14 mouse cellular contexts compared by ENCODE assay signal in genomic region chr4:43564231-43564630, GRCm38 (mm10). TPM values are rescaled to one million over a fixed set of nuclear protein-coding genes. Genes with fewer than 3 reads are reported as not detected.
A peak's percentile ranks its signal among the peaks of the same experiment; 100 is the strongest.
DNase-seq lines count a peak whose midpoint lies in the region; ATAC-seq and TF ChIP-seq lines count a peak whose summit lies in the region.
"Had no signal": no experiment of that assay in that cellular context is flagged by ENCODE, and none has a peak within 500 bp of the region (broad histone marks: within the 10 kb centered on the region; RNA-seq: fewer than 3 reads in every experiment).

No protein-coding gene starts in this region.

- no peaks in the 10 kb centered on the region for H3K9me3 ChIP-seq in heart, embryonic 15.5 days (replicated peaks)
- no peaks in the 10 kb centered on the region for H3K9me3 ChIP-seq in midbrain, embryonic 10.5 days (replicated peaks)
- no peaks in the 10 kb centered on the region for H3K9me3 ChIP-seq in midbrain, embryonic 15.5 days
- no peaks in the 10 kb centered on the region for H3K9me3 ChIP-seq in midbrain, postnatal 0 days (ENCODE audit: low read length)
- H3K9me3 ChIP-seq: megakaryocyte, embryonic 14.5 days had no signal

- TF ChIP-seq POLR2A in brain, embryonic 14.5 days (IDR thresholded peaks at IDR 0.05; ENCODE audit: borderline replicate concordance, extremely low read depth, insufficient read depth, insufficient read length, poor library complexity, severe bottlenecking), result no peak

- no peak for DNase-seq in heart, postnatal 14 days
- no peak for DNase-seq in midbrain, embryonic 10.5 days (ENCODE audit: low spot score)
- peak; percentile 46 for DNase-seq in brain, embryonic 14.5 days (ENCODE audit: low read depth)
- DNase-seq in midbrain, postnatal 0 days (ENCODE audit: low spot score), result peak; percentile 12
- DNase-seq: adrenal gland, adult 8-10 months; cerebellum, adult 18-20 months; left cerebral cortex, postnatal 4 days; thymus, postnatal 14 days had no signal

- no peak overlapping the region for H3K4me3 ChIP-seq in heart, embryonic 15.5 days
- H3K4me3 ChIP-seq in midbrain, embryonic 10.5 days, result 0 out of 2 replicates have a peak overlapping the region, but pooled peaks have one; percentile 1
- H3K4me3 ChIP-seq in midbrain, embryonic 15.5 days, result no peak overlapping the region
- no peak overlapping the region for H3K4me3 ChIP-seq in midbrain, postnatal 0 days (ENCODE audit: low read depth, low read length)

- 0 out of 2 replicates have a peak overlapping the region, but pooled peaks have one; percentile 78 for H3K4me2 ChIP-seq in heart, embryonic 15.5 days
- no peak overlapping the region for H3K4me2 ChIP-seq in midbrain, embryonic 15.5 days
- H3K4me2 ChIP-seq in midbrain, postnatal 0 days (ENCODE audit: low read depth, low read length, poor library complexity, severe bottlenecking), result no peak overlapping the region

- peak overlapping the region; percentile 8; the same call in 1 of the 2 replicates for H3K27ac ChIP-seq in heart, embryonic 15.5 days
- no peak overlapping the region for H3K27ac ChIP-seq in midbrain, embryonic 10.5 days (replicated peaks)
- H3K27ac ChIP-seq in midbrain, embryonic 15.5 days, result no peak overlapping the region
- H3K27ac ChIP-seq in midbrain, postnatal 0 days (ENCODE audit: low read depth, low read length), result no peak overlapping the region

- H3K36me3 ChIP-seq in heart, embryonic 15.5 days, result peaks cover 47% of the 10 kb centered on the region
- peaks cover 48% of the 10 kb centered on the region for H3K36me3 ChIP-seq in midbrain, embryonic 10.5 days
- peaks cover 46% of the 10 kb centered on the region for H3K36me3 ChIP-seq in midbrain, embryonic 15.5 days (replicated peaks)
- peaks cover 50% of the 10 kb centered on the region for H3K36me3 ChIP-seq in midbrain, postnatal 0 days (ENCODE audit: insufficient read depth, low read length)

- TF ChIP-seq CTCF in brain, embryonic 14.5 days (IDR thresholded peaks at IDR 0.05; ENCODE audit: borderline replicate concordance, extremely low read depth, insufficient read depth, insufficient read length), result no peak
- TF ChIP-seq CTCF in midbrain, postnatal 0 days (IDR thresholded peaks at IDR 0.05), result no peak

- H3K9ac ChIP-seq in heart, embryonic 15.5 days, result no peak overlapping the region
- no peak overlapping the region for H3K9ac ChIP-seq in midbrain, embryonic 15.5 days
- H3K9ac ChIP-seq in midbrain, postnatal 0 days (replicated peaks; ENCODE audit: low read length, poor library complexity, severe bottlenecking), result no peak overlapping the region

- intact Hi-C loops in heart, postnatal 14 days (cut with DNase I), result no loop called here

- H3K4me1 ChIP-seq in heart, embryonic 15.5 days (replicated peaks), result peaks cover 33% of the 10 kb centered on the region
- H3K4me1 ChIP-seq in midbrain, embryonic 10.5 days, result peaks cover 34% of the 10 kb centered on the region
- H3K4me1 ChIP-seq in midbrain, embryonic 15.5 days, result peaks cover 37% of the 10 kb centered on the region
- peaks cover 17% of the 10 kb centered on the region for H3K4me1 ChIP-seq in midbrain, postnatal 0 days (ENCODE audit: insufficient read depth, low read length)

- 33% methylated on average over 2 of the region's 2 CpGs for WGBS in heart, embryonic 15.5 days
- 77% methylated on average over 2 of the region's 2 CpGs for WGBS in midbrain, embryonic 10.5 days
- 56% methylated on average over 2 of the region's 2 CpGs for WGBS in midbrain, embryonic 15.5 days
- 42% methylated on average over 2 of the region's 2 CpGs for WGBS in midbrain, postnatal 0 days

- no peak for ATAC-seq in heart, embryonic 15.5 days (replicated peaks; ENCODE audit: insufficient number of reproducible peaks, insufficient read depth, low FRiP score, low read depth)
- ATAC-seq in midbrain, embryonic 15.5 days (replicated peaks), result no peak
- no peak for ATAC-seq in midbrain, postnatal 0 days (ENCODE audit: low FRiP score)
- no peak for ATAC-seq in activated CD4-positive, CD25-positive, alpha-beta regulatory T cell, adult 4 months

- H3K27me3 ChIP-seq in heart, embryonic 15.5 days, result no peaks in the 10 kb centered on the region
- H3K27me3 ChIP-seq in midbrain, embryonic 10.5 days (ENCODE audit: low read depth, poor library complexity, severe bottlenecking), result no peaks in the 10 kb centered on the region
- H3K27me3 ChIP-seq in midbrain, embryonic 15.5 days (replicated peaks), result no peaks in the 10 kb centered on the region
- H3K27me3 ChIP-seq in midbrain, postnatal 0 days (ENCODE audit: insufficient read depth, low read length), result no peaks in the 10 kb centered on the region
- H3K27me3 ChIP-seq: megakaryocyte, embryonic 14.5 days had no signal

RNA-seq across cellular contexts. Expression of gene Tln1, which starts 1.7 kb away (rescaled TPM):
- 76.3 and 77.6 TPM in 2 replicates for polyA plus RNA-seq in heart, embryonic 15.5 days (2015; fragmentation: Nextera tagmentation; extraction: Ambion mirVana)
- 100 to 1,000 TPM; 111 to 135 TPM for total RNA-seq in heart, postnatal 14 days (2021)
- polyA plus RNA-seq in midbrain, embryonic 10.5 days (2016; fragmentation: Nextera tagmentation; extraction: Ambion mirVana), result 43.3 and 47.2 TPM in 2 replicates
- polyA plus RNA-seq in midbrain, embryonic 15.5 days (2015; fragmentation: Nextera tagmentation; extraction: Ambion mirVana), result 58.8 and 61.0 TPM in 2 replicates
- polyA plus RNA-seq in brain, embryonic 14.5 days (2012; rRNA removed), result 53.6 and 55.5 TPM in 2 replicates
- total RNA-seq in midbrain, postnatal 0 days (2014; rRNA removed), result 41.3 and 44.4 TPM in 2 replicates
- 72.4 and 75.7 TPM in 2 replicates for polyA plus RNA-seq in midbrain, postnatal 0 days (2015; fragmentation: Nextera tagmentation; extraction: Ambion mirVana)
- polyA plus RNA-seq in activated CD4-positive, CD25-positive, alpha-beta regulatory T cell, adult 4 months (2017; shearing (Covaris generic)), result 100 to 1,000 TPM in 1 of 2 experiments, 10 to 100 TPM in 1; 86.9 to 116 TPM

RNA-seq across cellular contexts. Expression of gene Creb3, which starts 2.1 kb away (rescaled TPM):
- 53.1 and 61.3 TPM in 2 replicates for polyA plus RNA-seq in heart, embryonic 15.5 days (2015; fragmentation: Nextera tagmentation; extraction: Ambion mirVana)
- 10 to 100 TPM; 47.1 to 49.2 TPM for total RNA-seq in heart, postnatal 14 days (2021)
- 43.1 and 49.1 TPM in 2 replicates for polyA plus RNA-seq in midbrain, embryonic 10.5 days (2016; fragmentation: Nextera tagmentation; extraction: Ambion mirVana)
- polyA plus RNA-seq in midbrain, embryonic 15.5 days (2015; fragmentation: Nextera tagmentation; extraction: Ambion mirVana), result 82.7 and 94.0 TPM in 2 replicates
- 47.9 and 63.8 TPM in 2 replicates for polyA plus RNA-seq in brain, embryonic 14.5 days (2012; rRNA removed)
- total RNA-seq in midbrain, postnatal 0 days (2014; rRNA removed), result 45.4 and 50.4 TPM in 2 replicates
- 85.2 and 91.2 TPM in 2 replicates for polyA plus RNA-seq in midbrain, postnatal 0 days (2015; fragmentation: Nextera tagmentation; extraction: Ambion mirVana)
- polyA plus RNA-seq in activated CD4-positive, CD25-positive, alpha-beta regulatory T cell, adult 4 months (2017; shearing (Covaris generic)), result 100 to 1,000 TPM; 101 to 104 TPM

RNA-seq across cellular contexts. Expression of gene Rgp1, which starts 14.3 kb away (rescaled TPM):
- polyA plus RNA-seq in heart, embryonic 15.5 days (2015; fragmentation: Nextera tagmentation; extraction: Ambion mirVana), result 14.6 and 22.0 TPM in 2 replicates
- 10 to 100 TPM; 32.3 to 41.6 TPM for total RNA-seq in heart, postnatal 14 days (2021)
- 20.7 and 21.0 TPM in 2 replicates for polyA plus RNA-seq in midbrain, embryonic 10.5 days (2016; fragmentation: Nextera tagmentation; extraction: Ambion mirVana)
- polyA plus RNA-seq in midbrain, embryonic 15.5 days (2015; fragmentation: Nextera tagmentation; extraction: Ambion mirVana), result 24.8 and 25.7 TPM in 2 replicates
- 56.0 and 61.7 TPM in 2 replicates for polyA plus RNA-seq in brain, embryonic 14.5 days (2012; rRNA removed)
- total RNA-seq in midbrain, postnatal 0 days (2014; rRNA removed), result 20.6 and 22.6 TPM in 2 replicates
- polyA plus RNA-seq in midbrain, postnatal 0 days (2015; fragmentation: Nextera tagmentation; extraction: Ambion mirVana), result 12.3 and 12.4 TPM in 2 replicates
- polyA plus RNA-seq in activated CD4-positive, CD25-positive, alpha-beta regulatory T cell, adult 4 months (2017; shearing (Covaris generic)), result 10 to 100 TPM; 10.8 to 12.4 TPM

RNA-seq across cellular contexts. Expression of gene Gba2, which starts 14.4 kb away (rescaled TPM):
- polyA plus RNA-seq in heart, embryonic 15.5 days (2015; fragmentation: Nextera tagmentation; extraction: Ambion mirVana), result 17.5 and 22.2 TPM in 2 replicates
- total RNA-seq in heart, postnatal 14 days (2021), result 10 to 100 TPM; 14.3 to 14.6 TPM
- polyA plus RNA-seq in midbrain, embryonic 10.5 days (2016; fragmentation: Nextera tagmentation; extraction: Ambion mirVana), result 26.7 and 31.6 TPM in 2 replicates
- polyA plus RNA-seq in midbrain, embryonic 15.5 days (2015; fragmentation: Nextera tagmentation; extraction: Ambion mirVana), result 67.9 and 71.0 TPM in 2 replicates
- 91.6 and 110 TPM in 2 replicates for polyA plus RNA-seq in brain, embryonic 14.5 days (2012; rRNA removed)
- total RNA-seq in midbrain, postnatal 0 days (2014; rRNA removed), result 29.3 and 56.4 TPM in 2 replicates
- polyA plus RNA-seq in midbrain, postnatal 0 days (2015; fragmentation: Nextera tagmentation; extraction: Ambion mirVana), result 47.5 and 50.6 TPM in 2 replicates
- 10 to 100 TPM; 12.7 to 14.4 TPM for polyA plus RNA-seq in activated CD4-positive, CD25-positive, alpha-beta regulatory T cell, adult 4 months (2017; shearing (Covaris generic))

RNA-seq across cellular contexts. Expression of gene Msmp, which starts 20.1 kb away (rescaled TPM):
- polyA plus RNA-seq in heart, embryonic 15.5 days (2015; fragmentation: Nextera tagmentation; extraction: Ambion mirVana), result 0.20 and 1.5 TPM in 2 replicates
- total RNA-seq in heart, postnatal 14 days (2021), result not detected
- 0.32 and 0.74 TPM in 2 replicates for polyA plus RNA-seq in midbrain, embryonic 10.5 days (2016; fragmentation: Nextera tagmentation; extraction: Ambion mirVana)
- polyA plus RNA-seq in midbrain, embryonic 15.5 days (2015; fragmentation: Nextera tagmentation; extraction: Ambion mirVana), result 1.3 and 1.9 TPM in 2 replicates
- polyA plus RNA-seq in brain, embryonic 14.5 days (2012; rRNA removed), result 0.16 TPM in 1 of 2 replicates, not detected in the other
- total RNA-seq in midbrain, postnatal 0 days (2014; rRNA removed), result not detected in 2 replicates
- polyA plus RNA-seq in midbrain, postnatal 0 days (2015; fragmentation: Nextera tagmentation; extraction: Ambion mirVana), result 1.4 and 2.5 TPM in 2 replicates
- polyA plus RNA-seq in activated CD4-positive, CD25-positive, alpha-beta regulatory T cell, adult 4 months (2017; shearing (Covaris generic)), result not detected
- total RNA-seq: gastrocnemius, adult 8-10 months; left cerebral cortex, postnatal 4 days had no signal
- polyA plus RNA-seq: large intestine, adult 2 months had no signal

Comparison
In these comparisons a context has a peak if more than half of its experiments do, and no peak if none do; other contexts are left out.
1. DNase-seq: peak in brain, embryonic 14.5 days (single experiment) and midbrain, postnatal 0 days (single experiment); none in heart, postnatal 14 days (0 of 2) and midbrain, embryonic 10.5 days (single experiment).